Mouse (Mus musculus): ENCODE data around the gene Pagr1b.
A peak's percentile ranks its signal among the peaks of the same experiment; 100 is the strongest.

Pagr1b gene

DNA sequence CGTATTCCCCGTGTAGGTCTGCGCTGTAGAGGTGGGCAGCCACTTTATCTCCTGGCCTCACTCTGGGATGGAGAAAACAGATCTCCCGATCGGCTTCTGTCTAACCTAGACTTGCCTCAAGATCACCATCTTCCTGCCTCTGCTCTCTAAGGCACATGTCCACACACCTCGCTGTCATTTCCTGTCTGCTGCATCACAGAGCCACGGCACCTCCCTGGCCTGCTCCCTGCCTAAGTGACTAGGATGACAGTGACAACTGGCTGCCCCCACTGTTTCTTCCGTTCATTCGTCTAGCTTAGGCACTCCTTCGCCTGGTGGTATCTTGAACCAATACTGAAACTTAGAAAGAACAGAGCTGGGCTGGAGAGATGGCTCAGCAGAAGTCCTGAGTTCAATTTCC, 16.7 kb downstream of the Pagr1b start:
- DNase-seq (ENCODE audit: low read depth, low spot score): no peak

DNA sequence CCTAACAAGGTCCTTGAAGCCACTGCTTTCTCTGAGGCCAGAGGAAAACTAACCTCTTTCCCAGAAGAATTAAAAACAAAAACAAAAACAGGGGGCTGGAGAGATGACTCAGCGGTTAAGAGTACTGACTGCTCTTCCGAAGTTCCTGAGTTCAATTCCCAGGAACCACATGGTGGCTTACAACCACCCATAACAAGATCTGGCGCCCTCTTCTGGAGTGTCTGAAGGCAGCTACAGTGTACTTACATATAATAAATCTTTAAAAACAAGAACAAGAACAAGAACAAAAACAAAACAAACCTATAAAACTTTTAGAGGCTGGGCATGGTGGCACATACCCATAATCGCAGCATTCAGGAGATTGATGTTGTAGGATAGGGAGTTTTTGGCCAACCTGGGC, 19.8 kb downstream of the Pagr1b start:
- no peak for DNase-seq (ENCODE audit: low read depth, low spot score)

DNA sequence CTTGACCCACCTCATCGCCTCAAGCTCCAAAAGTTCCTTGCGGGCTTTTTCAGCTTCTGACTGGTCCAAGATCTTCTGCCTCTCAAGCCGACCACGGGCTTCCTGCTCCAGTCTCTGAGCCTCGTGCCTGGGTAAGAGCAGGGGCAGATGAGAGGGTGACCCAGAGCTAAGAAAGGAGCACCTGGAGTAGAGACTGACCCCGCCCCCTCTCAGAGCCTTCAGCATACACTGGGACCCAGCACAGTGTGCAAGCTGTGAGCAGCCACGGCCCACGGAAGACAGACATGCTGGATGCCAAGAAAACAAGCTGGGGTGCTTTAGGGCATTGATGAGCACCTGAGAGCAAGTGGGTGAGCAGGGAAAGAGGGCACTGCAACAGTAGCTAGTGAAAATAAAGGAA, 27.5 kb downstream of the Pagr1b start:
- DNase-seq (ENCODE audit: low read depth, low spot score): no peak

DNA sequence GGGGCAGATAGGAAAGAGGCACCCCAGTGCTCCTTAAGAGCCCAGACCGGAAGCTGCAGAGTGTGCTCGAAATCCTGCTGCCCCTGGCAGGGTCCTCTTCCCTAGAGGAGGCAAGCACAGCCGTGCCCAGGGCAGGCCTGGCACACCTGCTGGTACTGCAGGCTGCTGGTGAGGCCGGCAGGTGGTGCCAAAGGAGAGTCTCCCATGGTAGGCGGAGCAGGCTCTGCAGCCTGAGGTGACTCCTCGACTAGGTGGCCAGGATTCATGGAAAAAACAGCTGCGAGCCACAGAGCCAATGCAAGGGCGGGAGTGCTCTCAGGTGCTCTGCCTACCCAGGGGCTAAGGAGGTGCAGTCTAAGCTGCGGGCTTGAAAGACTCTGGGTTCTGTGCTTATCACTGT, 30.0 kb downstream of the Pagr1b start:
- DNase-seq (ENCODE audit: low read depth, low spot score): no peak

DNA sequence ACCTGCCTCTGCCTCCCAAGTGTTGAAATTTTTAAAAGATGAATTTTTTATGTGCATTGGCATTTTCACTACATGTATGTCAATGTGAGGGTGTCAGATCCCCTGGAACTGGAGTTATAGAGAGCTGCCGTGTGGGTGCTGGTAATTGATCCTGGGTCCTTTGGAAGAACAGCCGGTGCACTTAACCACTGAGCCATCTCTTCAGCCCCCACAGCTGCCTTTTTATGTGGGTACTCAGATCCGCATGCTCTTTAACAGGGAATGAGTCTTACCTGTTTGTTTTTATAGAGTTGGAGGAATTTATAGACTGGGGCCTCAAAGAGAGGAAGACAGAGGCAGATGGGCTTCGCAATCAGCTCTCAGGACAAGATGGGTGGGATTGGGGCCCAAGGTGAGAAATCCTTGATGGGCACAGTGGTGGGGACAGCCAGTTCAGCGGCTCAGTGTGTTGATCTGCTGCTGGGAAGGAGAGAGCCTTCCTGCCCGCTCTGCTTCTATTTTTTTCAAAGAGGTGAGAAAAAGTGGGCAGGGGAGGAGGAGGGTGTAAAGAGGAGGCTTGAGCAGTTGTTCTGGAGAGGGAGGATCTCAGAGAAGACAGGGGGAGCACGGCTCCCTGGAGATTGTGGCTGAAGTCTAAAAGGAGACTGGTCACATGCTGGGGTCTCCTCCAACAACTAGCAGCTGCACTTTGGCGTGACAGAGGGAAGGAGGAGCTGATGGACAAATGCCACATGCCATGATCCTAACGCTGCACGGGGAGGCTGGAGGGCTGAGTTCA, 31.4 kb downstream of the Pagr1b start:
- no peak for DNase-seq (ENCODE audit: low read depth, low spot score)

DNA sequence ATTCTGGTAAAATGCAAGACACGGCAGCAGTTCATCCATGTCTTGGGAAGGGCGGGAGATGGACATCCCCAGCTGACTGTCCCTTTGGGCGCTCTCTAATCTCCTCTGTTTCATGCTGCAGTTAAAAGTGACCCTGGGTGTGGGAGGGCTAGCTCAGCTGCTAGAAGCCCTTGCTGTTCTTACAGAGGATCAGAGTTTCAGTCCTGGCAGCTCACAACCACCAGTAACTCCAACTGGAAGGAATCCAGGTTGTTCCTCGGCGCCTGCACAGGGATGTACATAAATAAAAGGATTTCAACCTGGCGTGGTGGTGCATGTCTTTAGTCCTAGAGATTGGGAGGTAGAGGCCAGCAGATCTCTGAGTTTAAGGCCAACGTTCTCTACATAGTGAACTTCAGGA, 33.2 kb downstream of the Pagr1b start:
- no peak for DNase-seq (ENCODE audit: low read depth, low spot score)

DNA sequence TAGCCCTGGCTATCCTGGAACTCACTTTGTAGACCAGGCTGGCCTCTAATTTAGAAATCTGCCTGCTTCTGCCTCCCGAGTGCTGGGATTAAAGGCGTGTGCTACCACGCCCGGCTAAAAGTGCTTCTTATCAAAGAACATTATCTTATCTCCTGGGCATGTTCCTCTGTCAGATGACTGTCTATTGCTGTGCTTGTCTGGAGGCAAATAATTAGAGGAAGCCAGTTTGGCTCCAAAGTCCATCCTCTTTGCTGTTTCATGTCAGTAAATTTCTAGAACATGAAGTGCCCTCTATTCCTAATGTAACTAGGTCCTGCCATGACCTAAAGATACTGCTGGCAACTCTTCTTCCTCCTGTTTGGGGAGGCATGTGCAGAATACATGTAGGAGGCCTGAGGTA, 34.2 kb downstream of the Pagr1b start:
- no peak for DNase-seq (ENCODE audit: low read depth, low spot score)

DNA sequence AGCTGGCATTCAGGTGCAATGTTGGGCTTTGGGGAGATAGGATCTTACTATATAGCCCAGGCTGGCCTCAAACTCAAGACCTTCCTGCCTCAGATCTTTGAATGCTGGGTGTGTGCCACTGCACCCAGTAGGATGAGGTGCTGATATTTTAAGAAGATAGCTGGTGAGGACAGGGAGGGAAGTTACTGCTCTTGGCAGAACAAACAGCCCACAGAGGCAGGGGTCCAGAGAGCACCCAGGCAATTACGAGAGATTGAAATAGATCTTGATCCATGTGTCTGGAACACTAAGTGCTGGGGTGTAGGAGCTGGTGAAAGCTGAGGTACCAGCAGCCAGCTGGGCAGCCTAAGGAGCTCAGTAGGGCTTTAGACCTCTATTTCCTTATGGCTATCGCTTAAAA, 34.7 kb downstream of the Pagr1b start:
- no peak for DNase-seq (ENCODE audit: low read depth, low spot score)

DNA sequence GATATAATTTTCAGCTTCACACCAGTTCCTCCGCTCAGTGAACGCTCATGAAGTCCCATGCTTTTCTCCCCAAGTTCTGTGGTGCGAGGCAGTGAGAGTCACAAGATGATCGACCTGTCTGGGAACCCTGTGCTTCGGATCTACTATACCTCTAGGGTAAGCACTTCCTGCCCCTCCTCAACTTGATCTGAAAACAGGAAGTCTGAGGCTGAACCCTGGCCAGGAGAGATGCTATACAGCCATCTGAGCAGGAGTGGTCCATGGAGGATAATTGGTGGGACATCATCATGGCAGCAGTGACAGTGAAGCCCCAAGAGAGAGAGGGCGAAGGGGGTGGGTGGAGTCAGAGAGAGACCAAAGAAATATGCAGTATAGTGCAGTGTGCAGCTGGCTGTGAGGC, 37.4 kb downstream of the Pagr1b start:
- no peak for DNase-seq (ENCODE audit: low read depth, low spot score)

DNA sequence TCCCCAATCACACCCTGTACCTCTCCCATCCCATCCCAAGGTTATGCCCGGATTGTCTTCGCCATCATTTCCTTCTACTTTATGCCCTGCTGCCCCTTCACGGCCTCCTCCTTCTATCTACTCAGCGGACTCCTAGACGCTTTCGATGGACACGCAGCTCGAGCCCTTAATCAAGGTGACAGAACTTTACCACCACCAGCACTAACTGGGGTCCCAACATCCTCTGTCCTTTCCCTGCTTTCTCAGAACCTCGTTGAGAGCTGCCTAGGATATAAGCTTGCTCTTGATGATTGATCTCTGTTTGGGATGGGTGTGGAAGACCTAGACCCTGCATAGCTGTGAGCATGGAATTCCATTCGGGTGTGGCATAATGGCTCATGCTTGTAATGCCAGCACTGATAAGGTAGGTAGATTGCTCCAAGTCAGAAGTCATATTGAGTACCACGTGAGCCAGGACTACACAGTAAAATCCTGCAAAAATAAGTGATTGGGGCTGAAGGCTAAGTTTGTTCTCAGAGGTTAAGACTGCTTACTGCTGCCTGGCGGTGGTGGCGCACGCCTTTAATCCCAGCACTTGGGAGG, 39.3 kb downstream of the Pagr1b start:
- no peak for DNase-seq (ENCODE audit: low read depth, low spot score)

DNA sequence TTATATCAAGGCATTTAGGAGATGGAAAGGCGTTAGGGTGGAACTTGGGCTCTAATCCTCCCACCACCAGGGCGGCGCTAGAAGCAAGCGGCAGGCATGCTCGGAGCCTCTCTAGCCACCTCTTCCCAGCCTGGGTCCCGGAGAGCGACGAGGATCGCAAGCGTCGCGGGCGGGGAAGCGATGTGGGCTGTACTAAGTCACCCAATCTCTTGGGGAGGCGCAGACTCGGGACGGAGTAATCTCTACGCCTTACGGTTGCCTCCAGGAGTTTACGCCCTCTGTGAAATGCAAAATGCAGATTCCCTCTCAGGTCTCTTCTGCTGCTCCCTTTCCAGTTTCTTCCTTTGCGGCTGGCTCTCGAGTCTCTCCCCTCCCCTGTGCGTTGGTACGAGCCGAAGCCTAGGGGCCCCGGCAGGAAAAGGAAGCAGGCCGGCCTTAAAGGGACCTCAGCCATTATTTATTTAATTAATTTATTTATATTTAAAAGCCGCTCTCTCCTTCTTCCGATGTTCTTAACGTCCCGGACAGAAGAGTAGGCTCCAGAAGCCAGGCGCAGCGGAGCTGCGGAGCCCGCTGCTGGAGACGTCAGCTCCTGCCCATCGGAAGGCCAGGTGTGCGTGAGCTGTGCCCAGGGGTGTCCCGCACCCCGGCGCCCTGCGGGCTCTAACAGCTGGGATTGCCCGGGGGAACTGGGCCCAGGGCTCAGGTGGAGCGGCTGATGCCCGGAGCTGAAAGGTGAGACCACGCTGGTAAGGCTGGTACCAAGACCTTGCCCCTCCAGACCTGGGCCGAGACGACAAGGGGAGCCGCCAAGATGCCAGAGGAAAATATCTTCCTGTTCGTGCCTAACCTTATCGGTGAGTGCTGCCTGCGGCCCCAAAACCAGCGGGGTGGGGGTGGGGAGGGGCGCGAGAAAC, 40.1 kb downstream of the Pagr1b start, which contains the start of gene Cdiptos:
Gene Cdiptos (minus strand): TSS at position 149 of the 917 bp plus-strand sequence.
- DNase-seq (ENCODE audit: low read depth, low spot score): peak; percentile 90

DNA sequence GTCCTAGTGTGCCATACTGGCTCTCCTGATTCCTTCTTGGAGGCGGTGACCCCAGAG, 40.6 kb downstream of the Pagr1b start, which contains the start of gene Cdipt:
Gene Cdipt (plus strand): TSS at position 22 of the 57 bp plus-strand sequence.
- DNase-seq (ENCODE audit: low read depth, low spot score): no peak

DNA sequence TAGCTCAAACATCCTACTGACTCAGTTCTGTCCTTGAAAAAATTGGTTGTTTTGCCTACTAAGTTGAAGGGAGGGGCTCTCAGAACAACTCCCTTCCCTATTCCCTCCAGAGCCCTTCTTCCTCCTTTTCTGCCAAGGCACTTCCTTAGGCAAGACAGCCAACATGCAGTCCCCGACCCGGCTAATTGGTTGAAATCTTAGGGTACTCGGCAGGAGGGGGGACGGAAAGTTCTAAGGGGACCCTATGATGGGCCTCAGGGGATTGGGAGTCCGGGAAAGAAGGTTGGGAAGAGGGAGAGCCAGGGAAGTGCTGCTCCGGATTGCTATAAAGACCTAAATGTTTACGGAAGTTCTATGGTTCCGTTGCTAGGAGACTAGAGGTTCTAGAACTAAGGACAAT, 40.8 kb downstream of the Pagr1b start:
- DNase-seq (ENCODE audit: low read depth, low spot score): no peak

DNA sequence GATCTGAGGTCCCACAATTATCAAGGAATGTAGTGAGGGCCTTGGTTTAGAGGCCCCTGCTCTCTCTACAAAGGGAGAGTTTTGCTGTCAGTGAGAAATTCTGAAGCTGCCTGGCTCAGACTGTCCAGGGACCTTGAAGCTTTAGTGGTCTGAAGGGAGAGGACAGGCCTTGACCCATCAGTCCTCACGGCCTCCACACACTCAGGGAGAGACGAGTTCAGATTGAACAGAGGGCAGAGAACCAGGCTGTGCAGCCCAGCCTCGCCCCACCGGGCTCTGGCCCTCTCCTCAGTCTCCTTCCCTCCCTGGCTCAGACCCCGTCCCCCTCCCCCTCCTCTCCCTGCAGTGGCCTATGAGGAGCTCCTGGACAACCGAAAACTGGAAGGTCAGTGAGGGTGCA, 48.9 kb downstream of the Pagr1b start:
- DNase-seq (ENCODE audit: low read depth, low spot score): no peak

DNA sequence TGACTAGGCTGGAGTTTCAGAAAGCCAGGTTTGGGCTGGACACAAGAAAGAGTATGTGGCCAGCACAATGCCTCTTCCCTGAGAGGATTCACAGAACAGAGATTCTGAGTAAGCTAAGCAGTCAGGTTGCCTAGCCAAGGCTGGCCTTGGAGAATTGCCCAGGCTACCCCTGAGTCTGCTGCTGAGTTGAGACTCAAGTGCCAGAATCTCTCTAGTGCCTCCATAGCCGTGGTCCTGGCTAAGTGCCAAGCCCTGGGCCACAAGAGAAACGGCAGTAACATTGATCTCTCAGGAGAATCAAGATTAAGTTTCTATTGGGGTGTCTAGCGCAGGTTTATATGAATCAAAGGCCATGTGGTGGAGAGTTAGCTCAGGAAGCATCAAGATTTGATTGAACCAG, 50.7 kb downstream of the Pagr1b start:
- no peak for DNase-seq (ENCODE audit: low read depth, low spot score)

DNA sequence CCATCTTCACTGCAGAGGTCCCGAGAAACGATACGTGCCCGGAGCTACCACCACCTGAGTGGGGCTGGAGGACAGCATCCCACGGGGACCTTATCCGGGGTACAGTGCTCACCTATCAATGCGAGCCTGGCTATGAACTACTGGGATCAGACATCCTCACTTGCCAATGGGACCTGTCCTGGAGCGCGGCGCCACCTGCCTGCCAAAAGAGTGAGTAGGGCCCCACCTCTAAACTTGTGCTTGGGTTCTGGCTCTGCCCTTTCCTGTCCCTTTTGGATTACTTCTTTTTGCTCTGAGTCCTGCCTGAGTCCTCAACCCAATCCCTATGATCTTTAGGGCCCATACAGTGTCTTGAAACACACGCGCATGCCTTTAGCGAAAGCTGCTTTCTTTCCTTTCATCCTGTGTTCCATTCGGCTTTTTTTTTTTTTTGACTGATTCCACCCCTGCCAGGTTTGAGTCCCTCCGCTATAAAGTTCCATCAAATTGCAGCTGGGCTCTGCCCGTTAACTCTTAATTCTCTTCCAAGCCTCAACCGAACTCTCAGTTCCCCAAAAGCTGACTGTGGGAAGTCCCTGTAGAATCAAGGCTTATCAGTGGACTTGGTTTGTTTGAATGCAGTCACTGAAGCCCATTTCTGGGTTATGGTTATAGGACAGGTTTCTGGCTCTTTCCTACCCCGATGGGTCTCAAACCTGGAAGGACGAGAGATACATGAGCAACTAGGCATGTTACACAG, 52.6 kb downstream of the Pagr1b start:
- no peak for DNase-seq (ENCODE audit: low read depth, low spot score)

DNA sequence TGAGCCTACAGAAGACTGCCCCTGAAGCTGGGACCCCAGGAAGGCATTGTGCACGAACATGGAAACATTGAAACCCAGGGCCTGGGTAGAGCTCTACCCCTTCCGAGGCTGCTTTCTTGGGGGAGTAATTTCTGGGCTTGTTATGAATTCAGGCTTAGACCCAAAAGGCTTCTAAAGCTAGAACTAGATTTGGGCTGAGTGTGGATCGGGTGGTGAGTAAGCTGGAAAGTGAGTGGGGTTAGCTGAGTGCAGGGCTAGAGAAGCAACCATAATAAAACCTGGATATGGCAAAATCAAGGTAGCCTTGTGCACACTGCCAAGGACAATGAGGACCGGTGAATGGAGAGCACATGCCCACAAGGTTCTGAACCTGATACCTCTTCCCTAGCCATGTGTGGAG, 54.3 kb downstream of the Pagr1b start:
- DNase-seq (ENCODE audit: low read depth, low spot score): no peak

DNA sequence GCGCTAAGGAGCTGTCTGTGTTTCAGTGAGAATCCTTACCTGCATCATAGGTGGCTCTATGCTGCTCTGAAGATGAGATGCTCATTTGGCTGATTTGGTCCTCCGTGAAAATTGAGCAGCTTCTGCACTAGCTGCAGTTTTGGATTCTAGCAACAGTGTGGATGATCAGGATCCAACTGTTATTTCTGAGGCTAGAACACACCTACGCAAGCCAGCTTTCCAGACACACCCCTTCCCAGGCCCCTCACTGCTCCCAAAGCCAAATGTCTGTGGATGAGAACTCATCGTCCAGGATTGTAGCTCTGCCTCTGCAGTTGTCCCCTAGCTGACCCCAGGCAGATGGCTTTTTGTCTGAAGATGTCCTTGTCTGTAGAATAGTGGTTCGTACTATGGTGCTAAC, 55.2 kb downstream of the Pagr1b start:
- DNase-seq (ENCODE audit: low read depth, low spot score): no peak

DNA sequence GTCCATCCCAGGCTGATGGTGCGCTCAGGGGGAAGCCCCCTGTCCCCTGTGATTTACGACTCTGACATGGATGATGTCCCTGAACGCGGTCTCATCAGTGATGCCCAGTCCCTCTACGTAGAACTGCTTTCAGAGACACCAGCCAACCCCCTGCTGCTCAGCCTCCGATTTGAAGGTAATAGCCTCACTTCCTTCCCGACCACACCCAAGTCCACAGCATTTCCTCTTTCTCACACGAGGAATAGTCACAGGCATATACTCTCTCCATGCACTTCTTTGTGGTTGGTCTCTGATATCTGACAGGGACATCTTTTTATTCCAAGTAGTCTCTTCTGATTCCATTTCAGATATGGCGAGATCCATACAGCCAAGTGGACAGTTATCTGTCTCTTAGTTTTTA, 56.5 kb downstream of the Pagr1b start:
- no peak for DNase-seq (ENCODE audit: low read depth, low spot score)

DNA sequence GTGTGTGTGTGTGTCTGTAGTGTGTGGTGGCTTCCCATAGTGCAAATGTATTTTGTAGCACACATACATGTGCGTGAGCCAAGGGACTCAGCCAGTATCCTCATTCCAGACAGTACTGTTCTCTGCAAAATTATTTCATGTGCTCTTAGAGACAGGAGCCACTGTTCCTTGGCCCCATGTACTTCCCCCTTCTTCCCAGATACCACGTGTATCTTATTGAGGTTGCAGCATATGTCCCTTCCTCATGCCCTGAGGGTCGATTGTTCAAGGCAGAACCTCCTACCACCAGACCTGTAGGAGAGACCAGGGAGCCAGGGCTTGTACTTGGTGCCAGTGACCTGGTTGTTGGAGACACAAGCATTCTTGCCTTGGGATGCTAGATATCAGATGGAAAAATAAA, 61.2 kb downstream of the Pagr1b start:
- no peak for DNase-seq (ENCODE audit: low read depth, low spot score)

DNA sequence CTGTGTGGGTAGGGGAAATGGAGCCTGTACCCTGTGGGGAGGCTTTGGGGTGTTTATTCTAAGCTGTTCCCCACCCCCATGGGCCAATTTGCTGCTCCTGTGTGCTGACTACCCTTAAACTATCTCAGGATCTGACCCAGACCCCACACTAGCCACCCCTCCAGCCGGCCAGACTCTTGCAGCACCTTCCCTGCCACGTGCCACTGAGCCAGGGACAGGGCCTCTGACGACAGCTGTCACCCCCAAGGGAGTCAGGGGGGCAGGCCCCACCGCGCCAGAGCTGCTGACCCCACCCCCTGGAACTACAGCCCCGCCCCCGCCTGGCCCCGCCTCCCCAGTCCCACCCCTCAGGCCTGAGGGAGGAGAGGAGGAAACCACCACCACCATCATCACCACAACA, 63.6 kb downstream of the Pagr1b start:
- no peak for DNase-seq (ENCODE audit: low read depth, low spot score)

DNA sequence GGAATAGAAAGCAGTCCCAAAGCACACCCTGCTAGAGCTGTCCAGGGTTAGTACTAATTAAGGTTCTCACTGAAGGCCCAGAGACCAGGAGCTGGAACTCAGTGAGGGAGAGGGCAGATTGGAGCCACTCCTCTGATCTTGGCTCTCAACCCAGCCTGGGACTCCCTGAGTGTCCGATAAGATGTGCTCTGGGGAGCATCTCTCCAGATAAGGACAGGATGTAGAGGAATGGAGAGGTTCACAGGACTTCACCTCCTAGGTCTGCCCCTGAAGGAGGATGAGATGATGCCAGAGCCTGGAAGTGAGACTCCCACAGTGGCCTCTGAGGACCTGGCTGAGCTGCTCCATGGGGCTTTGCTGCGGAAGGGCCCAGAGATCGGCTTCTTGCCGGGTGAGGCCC, 64.5 kb downstream of the Pagr1b start:
- no peak for DNase-seq (ENCODE audit: low read depth, low spot score)

Measured in retina, adult 2 months (tissue).